Mouse (Mus musculus): ENCODE measurements at regions not wholly inside any gene's neighbourhood (a gene's known extent, or its start where the extent isn't known, plus 50 kb on each side); places are given as distances from the start of the nearest gene placed in this dataset.

DNA sequence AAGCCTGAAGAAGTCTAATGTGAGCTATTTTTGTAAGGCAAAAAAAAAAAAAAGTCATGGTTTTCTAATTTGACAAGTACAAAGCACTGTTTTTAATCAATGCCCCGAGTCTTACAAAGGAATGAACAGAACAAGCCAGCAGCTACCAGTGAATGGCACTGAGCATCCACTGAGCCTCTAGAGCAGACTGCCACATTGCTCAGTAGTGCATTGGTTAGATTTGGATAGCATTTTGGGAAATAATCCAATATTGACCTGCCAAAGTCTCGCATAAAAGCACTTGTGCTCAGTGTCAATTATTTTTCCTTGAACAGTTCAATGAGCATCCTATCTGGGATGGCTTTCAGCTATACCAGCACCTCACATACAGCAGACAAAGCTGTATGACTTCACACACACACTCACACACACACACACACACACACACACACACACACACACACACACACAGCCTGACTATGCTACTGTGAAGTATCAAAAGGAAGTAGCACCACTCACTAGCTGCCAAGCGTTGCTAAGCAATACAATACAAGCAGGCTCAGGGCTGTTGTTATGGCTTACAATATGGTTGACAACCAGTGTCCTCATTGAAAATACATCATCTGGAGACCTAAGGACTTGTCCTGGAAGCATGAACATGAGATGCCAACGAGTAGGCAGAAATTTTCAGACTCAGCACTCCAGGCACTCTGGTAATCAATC, 717.8 kb downstream of the Bcl11a start:
- TF ChIP-seq CTCF (IDR thresholded peaks at IDR 0.05; ENCODE audit: borderline replicate concordance, extremely low read depth, insufficient read depth, insufficient read length) (no peak), POLR2A (IDR thresholded peaks at IDR 0.05; ENCODE audit: borderline replicate concordance, extremely low read depth, insufficient read depth, insufficient read length, poor library complexity, severe bottlenecking) (no peak)

All from brain, embryonic 14.5 days (tissue).